Mouse (Mus musculus) MEL (cell line): ENCODE data around the gene Uqcc3. TPM values are rescaled to one million over a fixed set of nuclear protein-coding genes. Genes with fewer than 3 reads are reported as not detected.
"Not testable (repeated sequence)": the region's sequence is repeated elsewhere in the genome, so short reads cannot be mapped to it uniquely, and the experiment has no call there.

Experiments
- DNase-seq: peaks from one replicate; pipeline ENCODE4 v3.0.0; 2011; ENCODE audit warnings: low read depth, low spot score
- H3K27ac ChIP-seq: 2 replicates; pipeline ENCODE4 v1.5.1; 2012; ENCODE audit warnings: low read depth, mild to moderate bottlenecking, control low read depth, low read length, moderate library complexity; ENCODE audit not compliant: control insufficient read depth
- H3K27me3 ChIP-seq, 2 experiments: fragments of 150-350 bp in 1 of 2; sonication (generic) in 1 of 2; 2 replicates each; pipeline ENCODE4 v1.6.1; 2012; ENCODE audit warnings: low read length in 2 of 2, mild to moderate bottlenecking in 2 of 2, improper control_type of control experiment in 1 of 2, moderate library complexity in 1 of 2; ENCODE audit not compliant: insufficient read depth in 2 of 2, control insufficient read depth in 1 of 2
- H3K36me3 ChIP-seq, 2 experiments: 2 replicates each; pipeline ENCODE4 v1.6.1; 2012 to 2014; ENCODE audit warnings: low read length in 2 of 2, improper control_type of control experiment in 1 of 2, inconsistent platforms in 1 of 2, mild to moderate bottlenecking in 1 of 2; ENCODE audit not compliant: insufficient read depth in 2 of 2, control insufficient read depth in 1 of 2
- H3K4me1 ChIP-seq, 2 experiments: fragments of 150-350 bp in 1 of 2; sonication (generic) in 1 of 2; 2 replicates each; pipeline ENCODE4 v1.6.1; 2012; ENCODE audit warnings: low read length in 2 of 2, improper control_type of control experiment in 1 of 2, mild to moderate bottlenecking in 1 of 2; ENCODE audit not compliant: insufficient read depth in 2 of 2, control insufficient read depth in 1 of 2
- H3K4me3 ChIP-seq, 2 experiments: fragments of 150-350 bp in 1 of 2; sonication (generic) in 1 of 2; 2 replicates each; pipeline ENCODE4 v1.5.1; 2012; ENCODE audit warnings: low read depth in 2 of 2, low read length in 2 of 2, mild to moderate bottlenecking in 2 of 2, moderate library complexity in 2 of 2, control low read depth in 1 of 2, improper control_type of control experiment in 1 of 2; ENCODE audit not compliant: control insufficient read depth in 1 of 2, insufficient read depth in 1 of 2
- H3K79me2 ChIP-seq: 2 replicates; pipeline ENCODE4 v1.6.1; 2012; ENCODE audit warnings: mild to moderate bottlenecking, low read length, moderate library complexity; ENCODE audit not compliant: control insufficient read depth, poor library complexity, insufficient read depth
- H3K9ac ChIP-seq: 2 replicates; pipeline ENCODE4 v1.6.1; 2012; ENCODE audit warnings: low read depth, mild to moderate bottlenecking, control low read depth, low read length, moderate library complexity; ENCODE audit not compliant: control insufficient read depth, poor library complexity, severe bottlenecking
- H3K9me3 ChIP-seq: fragments of 150-350 bp; sonication (generic); replicated peaks from 2 replicates; pipeline ENCODE4 v1.6.1; 2012; ENCODE audit warnings: mild to moderate bottlenecking, low read length, improper control_type of control experiment, moderate library complexity; ENCODE audit not compliant: insufficient read depth
- GABPA ChIP-seq: IDR thresholded peaks from 2 replicates; pipeline ENCODE4 v1.6.1; 2012; ENCODE audit warnings: low read depth, mild to moderate bottlenecking, inconsistent platforms, low read length, improper control_type of control experiment, moderate library complexity
- HCFC1 ChIP-seq: IDR thresholded peaks from 2 replicates; pipeline ENCODE4 v1.6.1; 2012; ENCODE audit warnings: low read depth, mild to moderate bottlenecking, inconsistent platforms, low read length, improper control_type of control experiment, moderate library complexity
- KAT2A ChIP-seq: conservative IDR thresholded peaks from 2 replicates; pipeline ENCODE4 v1.6.1; 2012; ENCODE audit warnings: low read depth, low read length, improper control_type of control experiment, inconsistent platforms
- MAZ ChIP-seq: IDR thresholded peaks from 2 replicates; pipeline ENCODE4 v1.6.1; 2012; ENCODE audit warnings: low read depth, mild to moderate bottlenecking, inconsistent platforms, low read length, improper control_type of control experiment
- MEF2A ChIP-seq: IDR thresholded peaks from 2 replicates; pipeline ENCODE4 v1.6.1; 2014; ENCODE audit warnings: low read depth, mild to moderate bottlenecking, inconsistent platforms, low read length, improper control_type of control experiment; ENCODE audit not compliant: poor library complexity, insufficient replicate concordance, severe bottlenecking; ENCODE audit errors: extremely low read depth
- POLR2AphosphoS5 ChIP-seq: IDR thresholded peaks from 2 replicates; pipeline ENCODE4 v1.6.1; 2012; ENCODE audit warnings: low read depth, borderline replicate concordance, mild to moderate bottlenecking, inconsistent platforms, low read length, moderate library complexity, mixed read lengths
- RCOR1 ChIP-seq: IDR thresholded peaks from 2 replicates; pipeline ENCODE4 v1.6.1; 2012; ENCODE audit warnings: low read depth, mild to moderate bottlenecking, inconsistent platforms, low read length, improper control_type of control experiment
- TAL1 ChIP-seq: IDR thresholded peaks from 2 replicates; pipeline ENCODE4 v1.6.1; 2012; ENCODE audit warnings: mild to moderate bottlenecking, inconsistent platforms, low read length, moderate library complexity, mixed read lengths
- UBTF ChIP-seq: IDR thresholded peaks from 2 replicates; pipeline ENCODE4 v1.6.1; 2012; ENCODE audit warnings: low read depth, mild to moderate bottlenecking, inconsistent platforms, low read length, improper control_type of control experiment, moderate library complexity, borderline replicate concordance; ENCODE audit not compliant: insufficient read depth
- USF1 ChIP-seq: IDR thresholded peaks from 2 replicates; pipeline ENCODE4 v1.6.1; 2014; ENCODE audit warnings: low read depth, mild to moderate bottlenecking, inconsistent platforms, low read length, improper control_type of control experiment, moderate library complexity
- ZKSCAN1 ChIP-seq: IDR thresholded peaks from 2 replicates; pipeline ENCODE4 v1.6.1; 2012; ENCODE audit warnings: low read depth, mild to moderate bottlenecking, inconsistent platforms, low read length, improper control_type of control experiment, moderate library complexity
- ZNF384 ChIP-seq: IDR thresholded peaks from 2 replicates; pipeline ENCODE4 v1.6.1; 2012; ENCODE audit warnings: low read depth, mild to moderate bottlenecking, inconsistent platforms, low read length, improper control_type of control experiment
- polyA plus RNA-seq, 2 experiments: library from polyadenylated mRNA; stranded (reverse) in 1 of 2; unstranded in 1 of 2; fragments of >175 nt in 1 of 2; fragments of >200 nt in 1 of 2; gene quantifications; 2 replicates each; pipeline versions ENCODE4 v1.2.1 to v1.2.4; 2012; ENCODE audit warnings: low replicate concordance in 2 of 2, low read depth in 1 of 2; ENCODE audit not compliant: insufficient read length in 2 of 2, insufficient read depth in 1 of 2, missing spikeins in 1 of 2
- total RNA-seq: library from RNA; depleted of rRNA; stranded (reverse); fragments of 300-350 nt; gene quantifications from 2 replicates; pipeline ENCODE4 v1.2.3, GENCODE M21; 2012

Uqcc3 gene
- total and polyA plus RNA-seq, 3 experiments: 49.4 to 55.0 TPM; not detected in 1

GRCm38 (mm10) chr19:8871267-8872186 is 9.2 kb downstream of the Uqcc3 start, which contains the start of gene Ubxn1 (continued):
- peak; percentile 99 for TF ChIP-seq MAZ
- TF ChIP-seq POLR2AphosphoS5: peak; percentile 27; the same call in 1 of the 2 replicates
- no peak for TF ChIP-seq ZKSCAN1
- no peak for TF ChIP-seq RCOR1
- peak; percentile 87 for TF ChIP-seq KAT2A

- Histone ChIP-seq H3K4me1 (peaks cover 10 to 21% of the 10 kb centered on the region in 2 experiments; a peak in 3 of 4 replicates), H3K27ac (peak overlapping the region; percentile 74), H3K36me3 (peaks cover 8 to 26% of the 10 kb centered on the region in 2 experiments), H3K27me3 (no peaks in the 10 kb centered on the region), H3K9me3 (no peaks in the 10 kb centered on the region), H3K9ac (peak overlapping the region; percentile 82), H3K4me3 (peak overlapping the region; percentile 69 to 94), H3K79me2 (peaks cover 15% of the 10 kb centered on the region)
- DNase-seq: no peak
- no peak for TF ChIP-seq HCFC1
- no peak for TF ChIP-seq MEF2A
- TF ChIP-seq POLR2AphosphoS5: no peak
- TF ChIP-seq UBTF: no peak
- no peak for TF ChIP-seq TAL1
- TF ChIP-seq GABPA: no peak
- TF ChIP-seq USF1: no peak
These were observed 9.9 kb downstream of the Uqcc3 start for GRCm38 (mm10) chr19:8870838-8871237.

GRCm38 (mm10) chr19:8870381-8870780 is 10.3 kb downstream of the Uqcc3 start:
- H3K4me1 ChIP-seq: peaks cover 10 to 21% of the 10 kb centered on the region in 2 experiments; a peak in 3 of 4 replicates
- H3K9me3 ChIP-seq, H3K27me3 ChIP-seq, DNase-seq: not testable (repeated sequence)
- H3K9ac ChIP-seq: peak overlapping the region; percentile 82
- peak overlapping the region; percentile 74; the same call in 1 of the 2 replicates for H3K27ac ChIP-seq
- peaks cover 8 to 26% of the 10 kb centered on the region in 2 experiments for H3K36me3 ChIP-seq
- peak overlapping the region; percentile 69 to 94 for H3K4me3 ChIP-seq
- peaks cover 15% of the 10 kb centered on the region for H3K79me2 ChIP-seq
- peak; percentile 50 for TF ChIP-seq ZNF384
